Mouse (Mus musculus) layer of hippocampus, postnatal 14 days (tissue): ENCODE measurements around the gene Bri3. TPM values are rescaled to one million over a fixed set of nuclear protein-coding genes. Genes with fewer than 3 reads are reported as not detected.

ENCODE experiments used
- DNase-seq, 2 experiments: peaks; one replicate each; pipeline ENCODE4 v3.0.0; 2021 to 2022; ENCODE audit warnings: low spot score in 2 of 2, mixed read lengths in 1 of 2
- total RNA-seq, 2 experiments: library from RNA; stranded (reverse); gene quantifications; 2 replicates each; pipeline ENCODE4 v1.2.3; 2021

Bri3 gene
- total RNA-seq, 2 experiments from 2014 or later: 57.5 to 62.3 TPM

GRCm38 (mm10) chr5:144232531-144232930 is 11.7 kb upstream of the Bri3 start:
- DNase-seq: no peak

GRCm38 (mm10) chr5:144234222-144234621 is 10.0 kb upstream of the Bri3 start:
- no peak for DNase-seq

- peak; percentile 47 to 87 for DNase-seq
These were observed 9.5 kb upstream of the Bri3 start for GRCm38 (mm10) chr5:144234714-144235113.

- DNase-seq: no peak
These were observed 5.3 kb upstream of the Bri3 start for GRCm38 (mm10) chr5:144238969-144239368.

GRCm38 (mm10) chr5:144245592-144245991 is 1.4 kb downstream of the Bri3 start:
- no peak for DNase-seq

- DNase-seq: no peak
These were observed 2.4 kb downstream of the Bri3 start for GRCm38 (mm10) chr5:144246669-144247068.

GRCm38 (mm10) chr5:144247307-144247706 is 3.1 kb downstream of the Bri3 start:
- no peak for DNase-seq

- no peak for DNase-seq
These were observed 3.8 kb downstream of the Bri3 start for GRCm38 (mm10) chr5:144247906-144248585.

- DNase-seq: no peak
These were observed 5.6 kb downstream of the Bri3 start for GRCm38 (mm10) chr5:144249871-144250270.

GRCm38 (mm10) chr5:144251876-144252577 is 7.8 kb downstream of the Bri3 start:
- no peak for DNase-seq

- no peak for DNase-seq
These were observed 9.0 kb downstream of the Bri3 start for GRCm38 (mm10) chr5:144253212-144253611.

- no peak for DNase-seq
These were observed 10.0 kb downstream of the Bri3 start for GRCm38 (mm10) chr5:144254122-144254810.

GRCm38 (mm10) chr5:144254811-144255631 is 10.8 kb downstream of the Bri3 start:
- peak; percentile 78 to 80 for DNase-seq

GRCm38 (mm10) chr5:144255632-144256540 is 11.6 kb downstream of the Bri3 start:
- peak in 1 of 2 experiments; percentile 42 for DNase-seq

GRCm38 (mm10) chr5:144256541-144256870 is 12.3 kb downstream of the Bri3 start:
- DNase-seq: no peak

- no peak for DNase-seq
These were observed 12.7 kb downstream of the Bri3 start for GRCm38 (mm10) chr5:144256888-144257287.

- no peak for DNase-seq
These were observed 13.3 kb downstream of the Bri3 start for GRCm38 (mm10) chr5:144257451-144258110.

- no peak for DNase-seq
These were observed 13.9 kb downstream of the Bri3 start for GRCm38 (mm10) chr5:144258131-144258611.

- DNase-seq: no peak
These were observed 14.4 kb downstream of the Bri3 start for GRCm38 (mm10) chr5:144258687-144259086.

GRCm38 (mm10) chr5:144259228-144259627 is 15.0 kb downstream of the Bri3 start:
- no peak for DNase-seq
